Mouse (Mus musculus) kidney, adult 11 months (tissue): Measurements from ENCODE around the gene Nanp.

ENCODE experiments used
- DNase-seq: peaks from one replicate; pipeline ENCODE4 v3.0.0; 2022

The Nanp gene

GRCm38 (mm10) chr2:150995324-150995723 lies 43.9 kb downstream of the Nanp start:
- no peak for DNase-seq

DNA sequence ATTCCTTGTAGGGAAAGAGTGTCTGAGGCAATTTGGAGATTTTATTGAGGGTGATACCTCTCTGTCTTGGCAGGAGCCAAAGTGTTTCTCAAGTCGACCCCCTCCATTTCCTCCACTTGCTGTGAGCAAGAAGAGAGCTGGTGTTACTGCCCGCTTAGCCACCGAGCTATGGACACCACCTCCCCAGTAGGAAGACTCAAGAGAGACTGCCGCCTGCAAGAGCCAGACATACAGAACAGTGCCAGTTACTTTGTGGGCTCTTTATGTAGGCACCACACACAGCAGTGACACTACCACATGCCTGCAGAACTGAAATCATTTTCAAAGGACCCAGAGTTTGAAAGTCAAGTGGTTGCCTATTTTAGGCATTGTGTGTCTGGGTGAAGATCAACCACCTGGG lies 48.1 kb downstream of the Nanp start:
- DNase-seq, result no peak

DNA sequence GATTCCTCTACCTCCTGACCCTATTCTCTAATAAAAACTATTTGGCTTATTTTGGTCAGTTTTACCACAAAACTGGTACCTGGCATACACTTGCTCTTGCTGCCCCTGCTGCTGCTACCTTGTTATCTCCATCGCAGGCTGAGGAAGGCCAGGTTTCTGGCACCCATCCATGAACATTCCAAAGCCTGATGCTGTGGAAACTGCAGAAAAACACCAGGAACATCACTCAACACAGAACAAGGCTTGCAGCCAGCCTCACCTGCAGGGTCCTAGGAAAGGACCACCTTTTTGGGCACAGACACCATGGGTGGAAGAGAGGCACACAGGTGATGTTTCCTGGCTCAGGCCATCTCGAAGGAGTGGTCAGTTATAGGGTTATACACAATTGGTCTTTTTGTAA lies 48.7 kb downstream of the Nanp start:
- DNase-seq, result no peak

GRCm38 (mm10) chr2:150985359-150985758 lies 53.8 kb downstream of the Nanp start:
- DNase-seq, result no peak

GRCm38 (mm10) chr2:150982051-150982450 lies 57.1 kb downstream of the Nanp start:
- DNase-seq, result no peak

DNA sequence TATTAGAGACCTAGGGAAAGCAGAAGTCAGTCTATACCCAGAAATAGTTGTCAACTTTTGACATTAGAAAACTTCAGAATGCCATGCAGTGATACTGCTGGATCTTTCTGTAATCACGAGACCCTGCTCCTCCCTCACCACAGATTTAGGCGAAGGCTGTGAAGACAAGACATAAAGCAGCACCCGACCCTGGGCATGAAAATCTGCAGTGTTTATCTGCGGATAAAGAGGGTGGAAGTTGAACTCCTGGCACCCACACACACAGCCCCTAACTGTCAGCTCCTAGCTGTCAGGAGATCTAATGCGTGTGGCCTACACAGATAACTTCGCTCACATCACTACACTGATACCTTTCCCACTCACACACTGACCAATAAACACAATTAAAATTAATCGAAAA lies 57.7 kb downstream of the Nanp start:
- no peak for DNase-seq

DNA sequence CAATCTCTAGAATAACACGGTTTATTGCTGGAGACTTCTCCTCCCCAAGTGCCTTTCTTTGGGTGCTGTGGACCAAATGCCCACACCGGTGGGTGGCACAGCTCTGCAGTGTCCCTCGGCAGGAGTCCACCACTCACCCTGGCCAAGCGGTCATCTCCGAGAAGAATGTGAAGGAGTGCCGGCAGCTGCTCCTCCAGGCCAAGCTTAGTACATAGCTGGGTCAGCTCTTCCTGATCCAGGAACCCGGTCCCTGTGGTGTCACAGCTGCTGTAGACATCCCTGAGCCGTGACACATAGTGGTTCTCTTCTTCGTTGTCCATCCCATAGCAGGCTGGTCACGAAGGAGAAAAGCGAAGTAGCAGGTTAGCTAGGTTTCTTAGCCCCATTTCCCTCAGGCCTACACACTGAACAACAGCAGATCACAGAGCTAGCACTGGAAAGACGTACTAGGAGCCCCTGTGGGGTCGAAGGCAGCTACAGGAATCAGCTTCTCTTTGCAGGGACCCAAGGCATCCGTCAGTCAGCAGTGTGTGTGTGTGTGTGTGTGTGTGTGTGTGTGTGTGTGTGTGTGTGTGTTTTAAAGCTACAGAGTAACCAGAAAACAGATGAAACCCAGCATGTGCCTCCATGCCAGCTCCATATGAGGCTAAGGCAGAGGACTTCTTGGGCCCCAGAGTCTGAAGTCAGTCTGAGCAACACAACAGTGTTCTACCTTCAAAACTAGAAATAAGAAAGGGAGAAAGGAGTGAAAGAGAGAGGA lies 59.2 kb downstream of the Nanp start:
- no peak for DNase-seq
